Comparison of ENCODE assay signal across 25 mouse cellular contexts in genomic region chr17:59026336-59026735, GRCm38 (mm10). TPM values are rescaled to one million over a fixed set of nuclear protein-coding genes. Genes with fewer than 3 reads are reported as not detected.
"Had no signal": no experiment of that assay in that cellular context is flagged by ENCODE, and none has a peak within 500 bp of the region (broad histone marks: within the 10 kb centered on the region; RNA-seq: fewer than 3 reads in every experiment).

No protein-coding gene starts in this region.

- DNase-seq: gastrocnemius, adult 2 months; gastrocnemius, postnatal 10 days; gastrocnemius, postnatal 25 days; heart, adult 18-20 months; heart, postnatal 10 days; heart, postnatal 4 days; kidney, adult 18-20 months; kidney, adult 8-10 months; kidney, postnatal 10 days; kidney, postnatal 25 days; kidney, postnatal 4 days; liver; liver, embryonic 13.5 days had no signal

RNA-seq across cellular contexts. Expression of gene Pdzph1, which starts 35.2 kb away (rescaled TPM):
- total RNA-seq: gastrocnemius, adult 2 months; gastrocnemius, postnatal 10 days; gastrocnemius, postnatal 4 days; granulocyte monocyte progenitor cell, adult 5-6 weeks; heart, adult 18-20 months; heart, adult 8-10 months; heart, postnatal 10 days; heart, postnatal 25 days; heart, postnatal 4 days had no signal
- polyA plus RNA-seq: heart, embryonic 12.5 days; heart, embryonic 14.5 days; heart, embryonic 16.5 days; inflammation-experienced regulatory T-cells, adult 6 months; intestine, postnatal 0 days; kidney, embryonic 16.5 days; limb, embryonic 10.5 days; limb, embryonic 12.5 days had no signal
